Mouse (Mus musculus): ENCODE data around the gene Ccnl2. TPM values are rescaled to one million over a fixed set of nuclear protein-coding genes. Genes with fewer than 3 reads are reported as not detected.

Ccnl2 gene
- 38.2 and 46.1 TPM in 2 replicates for total RNA-seq (2012; rRNA removed)
- 100 to 1,000 TPM in 1 of 2 experiments, 10 to 100 TPM in 1; 48.6 to 103 TPM for polyA plus RNA-seq (2012; ENCODE audit: insufficient read depth in 1 of 2, insufficient read length in 2 of 2, low read depth in 1 of 2, low replicate concordance in 2 of 2, missing spikeins in 1 of 2)

DNA sequence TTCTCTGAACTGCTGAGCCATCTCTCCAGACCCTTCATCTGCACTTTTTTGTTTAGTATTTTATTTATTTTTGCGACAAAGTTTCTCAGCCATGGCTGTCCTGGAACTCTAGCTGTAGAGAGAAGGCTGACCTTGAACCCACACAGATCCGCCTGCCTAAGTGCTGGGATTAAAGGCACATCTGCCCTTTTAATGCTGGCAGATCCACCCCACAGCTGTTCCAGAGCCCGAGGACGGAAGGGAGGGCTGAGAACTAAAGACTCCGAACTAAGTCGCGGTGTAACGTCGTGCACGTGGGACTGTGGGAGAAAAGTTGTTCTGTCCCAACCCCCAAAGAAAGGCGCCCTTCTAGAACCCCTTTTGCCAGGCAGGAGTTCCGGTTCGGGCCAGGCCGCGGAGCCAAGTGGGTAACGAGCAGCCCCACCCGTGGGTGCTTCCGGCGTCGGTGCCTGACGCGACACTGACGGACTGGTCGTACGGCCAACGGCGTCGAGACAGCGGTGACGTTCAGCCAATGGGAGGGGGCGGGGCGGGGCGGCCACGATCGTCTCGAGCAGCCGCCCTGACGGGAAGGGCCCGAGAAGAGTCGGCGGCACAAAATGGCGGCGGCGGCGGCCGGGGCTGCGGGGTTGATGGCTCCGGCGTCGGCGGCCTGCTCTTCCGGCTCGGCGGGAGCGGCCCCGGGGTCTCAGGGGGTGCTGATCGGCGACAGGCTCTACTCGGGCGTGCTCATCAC lies at the start of gene Ccnl2:
TSS of gene Ccnl2 (plus strand) at position 561 of the 736 bp plus-strand sequence.
- TF ChIP-seq MYB (IDR thresholded peaks at IDR 0.05; ENCODE audit: low read depth, low read length): no peak
- TF ChIP-seq MAZ (IDR thresholded peaks at IDR 0.05; ENCODE audit: low read depth, low read length): peak; percentile 57; the same call in 1 of the 2 replicates
- TF ChIP-seq BHLHE40 (IDR thresholded peaks at IDR 0.05; ENCODE audit: borderline replicate concordance, low read depth, low read length): no peak
- peak; percentile 63 for TF ChIP-seq TCF12 (IDR thresholded peaks at IDR 0.05; ENCODE audit: low read depth, low read length)
- TF ChIP-seq POLR2A (IDR thresholded peaks at IDR 0.05; ENCODE audit: control insufficient read depth in 1 of 2, insufficient read depth in 1 of 2, low read depth in 1 of 2, low read length in 2 of 2, poor library complexity in 1 of 2): peak; percentile 64 to 89; a peak in 3 of 4 replicates
- TF ChIP-seq MAFK (IDR thresholded peaks at IDR 0.05; ENCODE audit: borderline replicate concordance, low read depth, low read length): no peak
- TF ChIP-seq MXI1 (IDR thresholded peaks at IDR 0.05; ENCODE audit: low read depth, low read length): peak; percentile 89
- TF ChIP-seq NRF1 (IDR thresholded peaks at IDR 0.05; ENCODE audit: insufficient read depth, low read depth, low read length, poor library complexity, severe bottlenecking): peak; percentile 50; the same call in 1 of the 2 replicates
- TF ChIP-seq SIN3A (IDR thresholded peaks at IDR 0.05; ENCODE audit: low read length): peak; percentile 86
- no peak; the same call in 1 of the 2 replicates for TF ChIP-seq ZC3H11A (IDR thresholded peaks at IDR 0.05; ENCODE audit: low read depth, low read length)
- TF ChIP-seq CTCF (IDR thresholded peaks at IDR 0.05 in 2 of 3, conservative IDR thresholded peaks at IDR 0.05 in 1 of 3; ENCODE audit: control insufficient read depth in 1 of 3, insufficient read depth in 1 of 3, low read depth in 2 of 3, low read length in 3 of 3, poor library complexity in 1 of 3, severe bottlenecking in 1 of 3): no peak
- peak; percentile 89 for TF ChIP-seq ZMIZ1 (IDR thresholded peaks at IDR 0.05; ENCODE audit: low read depth, low read length)
- TF ChIP-seq RCOR1 (IDR thresholded peaks at IDR 0.05; ENCODE audit: low read depth, low read length): no peak
- peak; percentile 84 for TF ChIP-seq MAX (IDR thresholded peaks at IDR 0.05; ENCODE audit: low read length)
- TF ChIP-seq ELF1 (IDR thresholded peaks at IDR 0.05; ENCODE audit: low read depth, low read length): peak; percentile 89
- peak; percentile 75 for TF ChIP-seq TBP (IDR thresholded peaks at IDR 0.05; ENCODE audit: low read depth, low read length)
- TF ChIP-seq ETS1 (IDR thresholded peaks at IDR 0.05; ENCODE audit: low read depth, low read length): no peak
- TF ChIP-seq ZKSCAN1 (IDR thresholded peaks at IDR 0.05; ENCODE audit: low read depth, low read length): no peak
- peak; percentile 96 for TF ChIP-seq POLR2AphosphoS2 (IDR thresholded peaks at IDR 0.05; ENCODE audit: low read length)
- peak; percentile 87 for TF ChIP-seq HCFC1 (IDR thresholded peaks at IDR 0.05; ENCODE audit: low read depth, low read length)
- TF ChIP-seq MYC (IDR thresholded peaks at IDR 0.05; ENCODE audit: low read depth, low read length): peak; percentile 92
- peak; percentile 76 for TF ChIP-seq NELFE (IDR thresholded peaks at IDR 0.05; ENCODE audit: low read depth, low read length)
- TF ChIP-seq GATA1 (IDR thresholded peaks at IDR 0.05; ENCODE audit: low read depth, low read length): no peak
- peak within 1 kb of the TSS; percentile 97 for H3K9ac ChIP-seq (ENCODE audit: control insufficient read depth, low read depth, low read length, poor library complexity, severe bottlenecking)
- H3K36me3 ChIP-seq (ENCODE audit: control insufficient read depth in 1 of 2, insufficient read depth in 2 of 2, low read length in 2 of 2): peaks cover 26 to 29% of the 10 kb centered on the region in 2 experiments
- H3K27me3 ChIP-seq (ENCODE audit: control insufficient read depth in 1 of 2, insufficient read depth in 2 of 2, low read length in 2 of 2): no peaks in the 10 kb centered on the region
- peak within 1 kb of the TSS; percentile 95 for H3K27ac ChIP-seq (ENCODE audit: control insufficient read depth, low read depth, low read length)
- no peaks in the 10 kb centered on the region for H3K9me3 ChIP-seq (replicated peaks; ENCODE audit: insufficient read depth, low read length)
- peak; percentile 98 for DNase-seq (ENCODE audit: low read depth, low spot score)
- H3K4me1 ChIP-seq (ENCODE audit: control insufficient read depth in 1 of 2, insufficient read depth in 2 of 2, low read length in 2 of 2): peaks cover 6 to 20% of the 10 kb centered on the region in 2 experiments
- H3K4me3 ChIP-seq (ENCODE audit: control insufficient read depth in 1 of 2, insufficient read depth in 1 of 2, low read depth in 2 of 2, low read length in 2 of 2): peak within 1 kb of the TSS; percentile 76 to 92
- peaks cover 37% of the 10 kb centered on the region for H3K79me2 ChIP-seq (ENCODE audit: control insufficient read depth, insufficient read depth, low read length, poor library complexity)

Measured in MEL (cell line).